Mouse (Mus musculus) telencephalon, adult 2 months (tissue): ENCODE measurements at regions not wholly inside any gene's neighbourhood (a gene's known extent, or its start where the extent isn't known, plus 50 kb on each side); places are given as distances from the start of the nearest gene placed in this dataset.

ENCODE experiments used
- DNase-seq: peaks from one replicate; pipeline ENCODE4 v3.0.0-alpha.2; 2011; ENCODE audit warnings: low read depth, low spot score

DNA sequence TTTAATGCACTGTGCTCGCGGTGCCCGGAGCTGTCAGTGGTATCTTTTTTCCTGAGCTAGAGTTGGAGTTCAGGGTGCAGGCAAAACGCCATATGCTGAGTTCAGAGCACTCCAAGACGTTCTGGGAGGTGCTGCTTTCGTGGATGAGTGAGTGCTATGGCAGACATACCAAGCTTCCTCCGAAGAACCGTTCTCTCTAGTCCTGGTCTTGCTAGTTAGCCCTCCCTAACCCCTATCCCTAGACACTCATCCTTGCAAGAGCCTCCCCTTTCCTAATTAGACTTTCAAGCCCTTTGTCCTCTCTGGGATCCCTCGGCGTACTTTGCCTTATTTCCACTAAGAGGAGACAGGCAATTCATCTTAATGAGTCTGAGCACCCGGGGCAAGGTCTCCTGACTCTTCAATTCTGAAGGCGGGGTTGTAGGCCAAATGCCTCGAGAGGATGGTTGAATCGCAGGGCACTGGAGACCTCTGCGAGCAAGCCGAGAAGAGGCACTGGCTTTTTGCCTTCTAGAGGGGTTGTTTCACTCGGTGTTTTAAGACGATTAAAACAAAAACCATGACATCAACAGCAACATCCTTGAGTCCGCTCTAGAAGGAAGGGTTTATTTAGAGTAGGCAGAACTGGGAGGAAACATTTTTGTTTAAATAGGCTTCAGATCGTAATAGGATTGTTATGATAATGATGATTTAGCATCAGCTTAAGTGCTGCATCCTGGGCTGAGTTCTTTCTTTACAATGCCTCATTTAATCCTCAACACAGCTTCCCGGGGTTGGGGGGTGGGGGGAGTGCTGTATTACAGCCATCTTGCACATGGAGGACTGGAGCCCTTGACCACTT, 243.6 kb downstream of the Ndfip2 start:
- DNase-seq, result no peak

DNA sequence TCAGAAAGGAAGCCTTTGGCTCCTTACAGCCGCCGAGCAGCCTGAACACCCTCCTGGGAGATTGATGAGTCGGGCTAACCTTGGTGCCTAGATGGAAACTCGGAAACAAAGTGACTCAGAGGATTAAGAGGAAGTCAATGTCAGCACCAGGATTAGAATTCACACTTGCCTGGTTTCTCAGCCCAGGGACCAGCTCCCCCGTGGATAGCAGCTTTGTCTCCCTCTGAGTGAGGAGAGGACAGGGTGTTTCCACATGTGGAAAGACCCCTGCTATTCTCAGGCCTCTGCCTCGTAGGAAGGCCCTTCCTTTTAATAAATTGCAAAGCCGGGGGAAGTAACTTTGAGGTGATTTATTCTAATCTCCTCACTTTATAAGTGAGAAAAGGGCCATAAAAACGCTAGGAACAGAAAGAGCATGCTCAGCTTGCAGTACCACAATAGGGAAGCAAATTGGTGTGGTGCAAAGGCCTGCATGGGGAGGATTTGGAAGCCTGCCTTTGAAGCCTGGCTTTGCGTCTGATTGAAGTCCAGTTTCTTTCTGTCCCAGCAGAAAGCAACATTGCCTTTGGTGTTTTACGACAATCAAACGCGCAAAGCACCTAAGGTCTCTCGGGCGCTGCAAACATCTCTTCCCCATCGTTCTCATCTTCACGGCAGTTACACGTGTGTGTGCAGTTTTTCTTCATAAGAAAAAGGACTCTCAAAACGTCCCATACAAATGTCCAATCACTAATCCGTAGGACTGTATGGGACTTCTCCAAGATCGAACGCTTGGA, 242.8 kb downstream of the Ndfip2 start:
- DNase-seq, result no peak

DNA sequence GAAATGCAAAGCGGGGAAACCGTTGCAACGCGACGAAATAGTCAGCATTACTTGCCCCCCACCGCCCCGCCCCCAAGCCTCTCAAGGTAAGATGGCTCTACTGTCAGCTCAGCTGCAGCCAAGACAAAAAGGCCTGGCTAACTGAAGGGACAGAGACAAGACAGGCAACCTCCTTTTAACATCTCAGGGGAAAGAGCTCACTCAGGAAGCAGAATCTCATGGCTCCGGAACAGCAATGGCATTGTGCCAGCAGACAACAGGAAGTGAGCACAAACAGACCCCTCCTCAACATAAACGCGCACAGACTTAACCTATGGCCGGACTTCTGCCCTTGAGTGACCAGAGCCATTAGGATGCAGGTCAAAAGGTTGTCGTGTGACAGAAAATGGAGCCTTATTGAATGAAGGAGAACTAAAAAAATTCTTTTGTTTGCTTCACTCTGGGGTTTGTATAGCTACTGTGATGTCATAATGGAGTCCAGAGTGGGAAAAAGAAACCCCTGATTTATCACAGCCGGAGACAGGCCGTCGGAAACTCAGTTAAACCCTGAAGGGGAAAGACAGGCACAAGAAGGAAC, 241.0 kb downstream of the Ndfip2 start:
- no peak for DNase-seq

DNA sequence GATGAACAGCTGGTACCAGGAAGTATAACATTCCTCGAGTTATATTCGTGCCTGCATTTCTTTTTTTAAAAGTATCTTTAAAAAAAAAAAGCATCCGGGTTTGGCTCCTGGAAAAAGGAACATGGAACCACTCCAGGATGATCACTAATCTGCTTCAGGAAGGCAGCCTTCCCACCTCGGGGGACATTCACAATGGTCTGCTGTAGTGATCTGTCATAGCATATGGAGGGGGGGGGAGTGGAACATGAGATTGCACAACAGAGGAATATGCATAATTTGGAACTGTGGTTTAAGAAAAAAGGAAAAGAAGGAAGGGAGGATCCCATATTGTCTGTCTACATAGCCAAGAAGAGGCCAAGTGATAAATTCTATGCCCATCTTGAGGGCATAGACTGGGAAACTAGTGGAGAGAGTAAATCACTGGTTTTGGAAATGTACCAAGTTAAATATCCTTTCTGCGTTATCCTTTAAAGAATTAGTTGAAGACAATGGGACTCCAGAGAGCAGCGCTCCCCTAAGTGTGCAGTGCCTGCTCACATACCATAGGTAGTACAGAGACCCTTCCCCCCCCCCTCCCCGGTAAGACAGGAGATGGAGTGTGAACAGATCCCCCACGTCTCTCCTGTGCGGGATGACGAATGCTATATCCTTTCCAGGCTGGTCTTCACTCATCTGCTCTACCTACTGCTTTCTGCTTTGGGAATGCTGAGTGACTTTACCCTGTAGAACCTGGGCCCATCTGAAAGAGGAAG, 240.0 kb downstream of the Ndfip2 start:
- DNase-seq, result peak; percentile 83

DNA sequence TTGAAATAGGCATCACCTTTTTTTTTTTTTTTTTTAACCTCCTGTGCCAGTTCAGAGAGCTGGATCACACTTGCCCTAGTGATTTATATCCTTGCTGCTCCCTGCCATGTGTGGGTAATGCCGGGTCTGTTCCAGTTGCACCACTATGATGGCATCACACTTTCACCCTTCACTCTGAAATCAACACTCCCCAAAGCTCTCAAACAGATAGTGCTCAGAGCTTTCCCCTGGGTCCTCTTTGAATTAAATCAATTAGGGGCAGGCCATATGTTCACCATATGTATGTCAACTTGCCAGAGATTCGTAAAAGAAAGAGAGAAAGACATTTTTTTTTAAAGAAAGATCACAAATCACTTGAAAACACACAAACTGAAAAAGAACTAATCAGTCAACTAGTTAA, 236.8 kb downstream of the Ndfip2 start:
- no peak for DNase-seq

DNA sequence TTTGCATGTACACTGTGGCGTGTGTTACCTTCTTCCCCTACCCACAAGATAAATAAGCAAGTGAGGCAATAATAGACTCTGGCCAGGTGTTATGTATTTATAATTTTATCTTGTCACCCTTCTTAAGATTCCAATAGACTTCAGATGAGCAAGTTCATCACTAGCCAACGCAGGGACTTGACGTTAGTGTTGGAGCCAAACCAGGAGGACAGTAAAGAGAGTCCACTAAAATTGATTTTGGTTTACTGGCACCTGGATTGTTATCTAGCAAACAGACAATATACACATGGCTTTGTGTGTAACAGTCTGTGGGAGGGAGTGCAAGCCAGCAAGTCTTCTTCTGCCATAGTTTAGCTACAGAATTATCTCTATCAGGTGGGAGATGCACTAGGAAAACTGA, 236.0 kb downstream of the Ndfip2 start:
- no peak for DNase-seq

DNA sequence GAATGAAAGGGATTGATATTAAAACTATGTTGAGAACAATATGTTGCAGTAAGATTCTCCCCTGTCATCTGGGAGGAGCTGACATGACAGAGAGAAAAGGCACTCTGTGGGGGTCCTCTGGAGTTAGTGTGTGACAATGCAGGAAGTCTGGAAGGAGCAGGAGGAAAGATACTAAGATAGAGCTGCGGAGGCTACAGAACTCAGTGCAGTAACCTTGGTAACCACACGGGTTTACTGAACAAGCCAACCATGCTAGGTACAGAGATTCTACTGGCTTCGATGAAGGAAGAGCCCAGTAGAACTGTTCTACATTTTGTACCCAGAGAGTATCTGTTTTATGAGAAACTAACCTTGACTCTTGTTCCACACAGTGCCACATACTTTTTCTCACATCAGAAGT, 231.8 kb downstream of the Ndfip2 start:
- no peak for DNase-seq

DNA sequence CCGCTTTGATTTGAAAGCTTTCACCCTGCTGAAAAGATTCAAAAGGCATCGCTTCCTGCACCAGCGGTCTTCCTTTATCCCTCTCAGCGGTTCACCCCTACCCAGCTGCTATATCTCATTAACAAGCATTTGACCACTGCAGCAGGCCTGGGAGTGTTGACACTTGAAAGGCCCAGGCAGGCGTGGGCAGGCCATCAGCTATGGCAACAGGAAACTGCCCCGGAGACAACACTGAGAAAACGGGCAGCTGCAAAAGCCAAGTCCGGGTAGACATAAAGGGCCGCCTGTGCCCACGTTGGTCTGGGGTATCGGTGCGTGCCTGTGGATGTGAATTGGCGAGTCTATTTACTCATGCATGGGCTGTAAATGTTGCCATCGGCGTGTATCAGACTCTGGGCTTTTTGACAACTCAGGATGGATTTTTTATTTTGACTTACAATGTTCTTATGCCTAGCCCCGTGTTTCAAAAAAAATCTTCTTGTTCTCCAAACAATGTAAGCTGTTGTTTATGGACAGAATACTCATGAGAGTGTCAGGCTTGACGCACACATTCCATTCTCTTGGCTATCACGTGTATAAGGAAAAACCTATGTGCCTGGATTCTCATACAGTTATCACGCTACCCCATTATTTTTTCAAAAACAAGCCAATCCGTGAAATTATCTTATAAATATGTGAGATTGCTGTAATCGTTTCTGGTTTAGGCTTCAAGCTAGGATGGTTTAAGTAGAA, 225.1 kb downstream of the Ndfip2 start:
- DNase-seq, result no peak

DNA sequence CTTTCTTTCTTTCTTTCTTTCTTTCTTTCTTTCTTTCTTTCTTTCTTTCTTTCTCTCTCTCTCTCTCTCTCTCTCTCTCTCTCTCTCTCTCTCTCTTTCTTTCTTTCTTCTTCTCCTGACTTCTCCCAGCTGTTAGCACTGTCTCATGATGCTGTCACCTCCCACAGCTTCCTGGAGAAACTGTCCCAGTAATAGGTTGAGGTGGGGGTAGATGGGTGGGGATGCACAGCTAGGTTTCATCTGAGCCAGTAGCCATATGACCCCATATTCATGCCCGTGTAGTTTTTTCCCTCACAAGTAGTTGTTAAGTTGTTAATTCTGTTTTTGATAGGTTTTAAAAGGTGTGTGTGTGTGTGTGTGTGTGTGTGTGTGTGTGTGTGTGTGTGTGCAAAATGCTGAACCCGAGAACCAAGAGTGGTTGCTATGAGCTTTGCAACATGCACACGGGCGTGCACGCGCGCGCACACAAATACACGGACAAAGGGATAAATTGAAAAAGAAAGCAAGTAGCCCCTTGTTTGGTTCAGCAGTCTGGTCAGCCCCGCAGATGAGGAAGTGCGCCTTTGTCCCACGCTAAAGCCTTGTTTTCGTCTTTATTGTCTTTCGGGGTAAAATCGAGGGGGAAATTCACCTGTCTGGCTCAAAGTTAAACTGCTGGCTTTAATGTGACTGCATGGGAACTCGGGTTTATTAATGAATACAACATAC, 224.4 kb downstream of the Ndfip2 start:
- DNase-seq, result no peak

DNA sequence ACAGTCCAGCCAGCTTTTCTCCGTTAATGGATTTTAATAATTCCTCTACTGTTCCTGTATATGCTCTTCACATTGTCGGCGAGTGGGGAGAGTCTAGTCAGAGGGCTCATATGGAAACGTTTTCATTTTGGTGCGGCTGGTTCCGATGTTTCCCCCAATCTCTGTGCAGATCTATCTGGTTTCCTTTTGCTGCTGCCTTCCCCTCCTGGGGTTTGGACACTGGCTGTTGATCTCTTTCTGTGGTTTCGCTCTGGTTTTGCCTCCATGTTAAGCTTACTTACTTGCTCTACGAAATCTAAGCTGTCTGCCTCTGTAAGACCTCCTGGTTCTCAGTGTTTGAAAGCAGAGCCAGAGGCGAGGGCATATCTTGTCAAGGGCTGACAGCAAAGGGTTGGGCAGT, 221.7 kb downstream of the Ndfip2 start:
- DNase-seq, result no peak

DNA sequence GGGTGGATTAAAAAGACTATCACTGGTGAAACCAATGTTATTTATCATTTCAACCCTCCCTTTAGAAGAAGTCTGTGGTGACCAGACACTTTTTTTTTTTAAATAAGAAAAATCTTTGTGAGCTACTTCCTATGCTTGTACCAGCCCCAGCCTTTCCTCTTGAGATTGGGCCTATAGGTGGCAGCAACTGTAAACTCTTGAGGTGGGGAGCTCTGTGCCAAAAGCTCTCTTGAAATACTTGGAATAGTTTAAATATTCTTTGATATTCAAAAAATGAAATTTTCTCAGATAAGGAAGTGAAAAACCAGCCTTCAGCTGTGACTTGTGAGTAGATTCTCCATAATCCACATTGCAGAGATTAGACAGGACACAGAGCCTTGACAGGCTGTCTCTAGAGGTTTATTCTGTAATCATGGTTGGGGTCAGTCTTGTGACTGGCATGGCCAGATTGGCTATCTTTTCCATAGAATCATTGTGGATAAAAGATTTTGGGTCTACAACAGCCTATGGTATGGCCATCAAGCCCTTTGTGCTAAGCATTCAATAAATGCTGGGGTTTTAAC, 216.7 kb downstream of the Ndfip2 start:
- DNase-seq, result peak; percentile 70

DNA sequence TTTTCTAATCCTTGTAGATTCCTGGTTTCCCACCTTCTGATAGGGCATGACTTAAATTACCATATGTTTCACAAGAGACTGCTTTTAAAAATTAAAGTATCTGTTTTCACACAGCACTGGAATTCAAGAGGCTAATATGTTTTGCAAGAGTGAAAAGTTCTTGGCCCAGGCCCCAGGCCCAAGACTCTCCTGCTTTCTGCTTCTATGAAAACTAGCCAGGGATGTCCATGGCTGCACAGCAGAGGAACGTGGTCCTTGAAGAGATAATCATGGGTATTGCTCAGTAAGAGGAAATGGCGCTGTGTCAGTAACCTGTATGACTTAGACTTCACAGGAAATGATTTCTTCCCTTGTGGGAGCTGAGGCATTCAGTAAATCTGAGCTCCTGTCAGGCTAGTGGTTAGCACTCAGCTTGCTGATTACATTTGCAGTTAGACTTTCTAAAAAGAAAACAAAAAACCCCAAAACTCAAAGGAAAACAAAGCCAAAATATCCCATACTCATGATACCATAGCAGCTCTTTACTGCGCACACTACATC, 190.6 kb downstream of the Ndfip2 start:
- DNase-seq, result no peak

DNA sequence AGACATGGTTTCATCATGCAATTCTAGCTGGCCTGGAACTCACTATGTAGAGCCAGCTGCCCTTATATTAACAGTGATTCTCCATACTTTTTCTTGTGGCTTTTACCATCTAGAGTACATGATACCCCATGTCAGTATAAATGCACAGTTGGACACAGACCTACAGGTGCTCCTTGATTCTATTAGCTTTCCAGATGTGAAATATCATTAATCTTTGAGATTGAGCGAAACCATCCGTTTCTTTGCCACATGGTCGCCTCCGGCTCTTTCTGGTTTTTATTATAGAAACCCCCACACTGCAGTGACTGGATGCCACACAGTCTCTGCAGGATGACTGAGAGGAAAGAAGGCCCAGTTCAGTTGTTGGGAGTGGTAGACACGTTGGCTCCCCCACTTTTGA, 188.7 kb downstream of the Ndfip2 start:
- DNase-seq, result no peak

DNA sequence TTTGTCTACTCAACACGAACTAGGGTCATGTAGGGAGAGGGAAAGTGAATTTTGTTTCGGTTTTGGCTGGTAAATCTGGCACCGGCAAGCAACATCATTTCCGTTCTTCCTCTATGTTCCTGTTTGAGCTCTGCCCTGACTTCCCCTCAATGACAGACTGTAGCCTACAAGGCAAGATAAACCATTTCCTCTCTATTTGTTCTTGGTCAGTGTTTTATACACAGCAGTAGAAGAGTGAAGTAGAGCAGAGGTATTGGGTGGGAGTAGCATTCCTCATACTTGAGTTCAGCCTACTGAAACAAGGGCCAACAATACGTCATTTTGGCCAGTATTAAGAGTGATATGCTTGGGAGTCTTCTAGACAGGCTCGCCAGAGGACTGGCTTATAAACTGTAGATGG, 177.0 kb downstream of the Ndfip2 start:
- DNase-seq, result no peak

DNA sequence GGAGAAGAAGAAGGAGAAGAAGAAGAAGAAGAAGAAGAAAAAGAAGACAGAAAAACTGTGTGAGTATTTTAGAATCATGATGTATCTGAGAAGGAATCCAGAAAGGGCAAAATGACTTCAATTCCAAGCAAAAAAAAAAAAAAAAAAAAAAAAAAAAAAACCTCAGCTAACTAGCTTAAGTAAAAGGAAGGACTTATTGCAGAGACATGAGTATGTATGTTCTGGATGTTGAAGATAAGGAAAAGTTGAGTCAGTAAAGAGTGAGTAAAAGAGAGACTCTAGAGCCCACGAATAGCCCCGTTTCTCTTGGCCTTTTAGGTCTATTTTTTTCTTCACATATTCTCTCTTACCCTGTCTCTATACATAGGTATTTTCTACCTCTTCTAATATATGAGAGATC, 175.1 kb downstream of the Ndfip2 start:
- no peak for DNase-seq

DNA sequence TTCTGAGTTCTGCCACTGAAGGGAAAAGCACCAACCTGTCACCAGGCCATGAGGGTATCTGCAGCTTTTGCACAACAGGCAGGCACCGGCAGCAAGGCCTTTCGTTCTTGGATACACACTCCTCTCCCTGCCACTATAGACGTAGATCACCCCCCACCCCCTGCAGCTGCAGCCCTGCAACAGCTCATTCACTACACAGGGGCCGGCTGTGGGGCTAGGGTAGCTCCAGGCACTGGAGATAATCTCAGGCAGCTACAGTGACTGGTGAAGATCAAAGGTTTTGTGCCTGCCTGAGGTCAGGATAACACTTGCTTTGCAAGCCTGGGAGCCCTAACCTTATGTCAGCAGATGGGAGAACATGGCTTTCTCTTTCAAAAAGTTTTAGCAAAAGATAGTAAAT, 174.3 kb downstream of the Ndfip2 start:
- no peak for DNase-seq

DNA sequence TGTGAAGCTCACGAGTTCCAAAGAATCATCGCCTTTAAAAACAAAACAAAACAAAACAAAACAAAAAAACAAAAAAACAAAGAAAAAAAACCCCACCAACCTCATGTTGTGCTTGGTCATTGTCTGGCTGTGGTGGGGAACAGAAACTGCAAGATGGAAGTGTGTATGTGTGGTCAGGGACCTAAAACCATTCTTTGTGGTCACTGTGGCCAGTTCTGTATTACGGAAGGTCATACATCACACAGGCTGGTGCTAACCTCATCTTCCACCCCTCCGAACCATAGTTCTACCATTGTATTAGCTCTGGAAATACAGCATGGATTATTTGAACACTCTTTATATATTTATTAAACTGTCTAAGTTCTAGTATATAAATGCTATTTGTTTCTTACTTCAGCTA, 173.2 kb downstream of the Ndfip2 start:
- no peak for DNase-seq

DNA sequence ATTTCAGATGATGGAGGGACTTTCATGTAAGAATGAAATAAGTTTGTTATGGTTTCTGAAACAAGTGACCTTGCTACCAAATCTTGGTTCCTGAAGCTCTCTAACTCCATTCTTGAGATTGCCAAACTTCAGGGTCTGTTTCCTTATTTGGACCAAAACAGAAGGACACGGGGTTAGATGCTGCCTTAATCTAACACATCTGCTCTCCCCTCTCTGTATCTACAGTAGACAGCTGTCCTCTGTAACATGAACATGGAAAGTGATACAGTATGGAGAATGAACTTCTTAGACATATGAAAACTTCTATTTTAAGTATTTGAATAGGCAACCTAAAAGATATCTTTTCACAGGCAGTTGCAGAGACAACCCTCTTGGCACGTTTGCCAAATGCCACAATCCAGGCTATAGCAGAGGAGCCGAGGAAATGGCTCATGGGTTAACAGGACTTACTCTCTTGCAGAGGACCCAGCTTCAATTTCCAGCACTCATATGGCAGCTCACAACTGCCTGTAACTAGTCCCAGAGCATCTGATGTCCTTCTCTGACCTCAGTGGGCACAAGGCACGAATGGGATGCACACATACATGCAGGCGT, 171.4 kb downstream of the Ndfip2 start:
- DNase-seq, result no peak

DNA sequence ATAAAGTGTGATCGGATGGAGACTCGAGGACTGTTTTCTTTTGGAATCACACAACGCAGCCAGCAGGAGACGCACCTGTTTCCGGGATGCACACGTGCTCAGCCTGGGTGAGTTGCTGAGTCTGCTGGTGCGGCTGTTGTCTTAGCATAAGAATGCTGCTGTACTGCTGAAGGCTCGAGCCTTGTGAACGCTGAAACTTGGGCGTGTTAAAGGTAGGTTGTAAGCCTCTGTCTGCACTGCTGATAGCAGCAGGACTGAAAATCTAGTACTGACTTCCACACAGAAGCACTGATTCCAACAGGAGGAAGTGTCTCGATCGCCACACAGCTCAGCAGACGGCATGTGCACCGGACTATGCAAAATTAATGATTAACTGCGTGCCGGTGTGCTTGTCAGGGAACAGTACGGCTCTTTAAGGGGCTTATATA, 169.1 kb downstream of the Ndfip2 start:
- DNase-seq, result no peak
